ENCODE assay signal across 8 mouse cellular contexts in genomic region chr4:82532443-82533191, GRCm38 (mm10).
DNase-seq lines count a peak whose midpoint lies in the region; ATAC-seq and TF ChIP-seq lines count a peak whose summit lies in the region.

No protein-coding gene starts in this region.

- H3K27ac ChIP-seq in lung, embryonic 15.5 days = peak overlapping the region; percentile 95
- H3K27ac ChIP-seq in embryonic facial prominence, embryonic 11.5 days (replicated peaks; ENCODE audit: low read depth, low read length) = no peak overlapping the region
- peak overlapping the region; percentile 87 for H3K27ac ChIP-seq in hindbrain, embryonic 13.5 days
- H3K27ac ChIP-seq in midbrain, embryonic 11.5 days (ENCODE audit: low read depth, low read length) = peak overlapping the region; percentile 22

- peaks cover 47% of the 10 kb centered on the region for H3K4me1 ChIP-seq in lung, embryonic 15.5 days
- peaks cover 4% of the 10 kb centered on the region for H3K4me1 ChIP-seq in lung, adult 2 months (ENCODE audit: control insufficient read depth, insufficient read depth, low read length)
- peaks cover 10% of the 10 kb centered on the region for H3K4me1 ChIP-seq in embryonic facial prominence, embryonic 11.5 days (ENCODE audit: control insufficient read depth, insufficient read depth, low read length)
- H3K4me1 ChIP-seq in hindbrain, embryonic 13.5 days (replicated peaks) = peaks cover 57% of the 10 kb centered on the region
- peaks cover 24% of the 10 kb centered on the region for H3K4me1 ChIP-seq in midbrain, embryonic 11.5 days (ENCODE audit: control insufficient read depth, insufficient read depth, low read length)

- no peaks in the 10 kb centered on the region for H3K36me3 ChIP-seq in lung, embryonic 15.5 days
- no peaks in the 10 kb centered on the region for H3K36me3 ChIP-seq in embryonic facial prominence, embryonic 11.5 days (replicated peaks; ENCODE audit: control insufficient read depth, insufficient read depth, low read depth, low read length)
- H3K36me3 ChIP-seq in hindbrain, embryonic 13.5 days = no peaks in the 10 kb centered on the region
- H3K36me3 ChIP-seq in midbrain, embryonic 11.5 days (ENCODE audit: control insufficient read depth, insufficient read depth, low read length) = no peaks in the 10 kb centered on the region

- intact Hi-C loops in left cerebral cortex, postnatal 25 days (cut with DNase I) = no loop called here

- no peak for TF ChIP-seq CTCF in lung, adult 2 months (IDR thresholded peaks at IDR 0.05; ENCODE audit: insufficient read depth, low read length)

- H3K9ac ChIP-seq in lung, embryonic 15.5 days = peak overlapping the region; percentile 33; the same call in 1 of the 2 replicates
- peak overlapping the region; percentile 14; the same call in 1 of the 2 replicates for H3K9ac ChIP-seq in embryonic facial prominence, embryonic 11.5 days (replicated peaks; ENCODE audit: low read length)
- peak overlapping the region; percentile 55 for H3K9ac ChIP-seq in hindbrain, embryonic 13.5 days
- peak overlapping the region; percentile 30 for H3K9ac ChIP-seq in midbrain, embryonic 11.5 days (ENCODE audit: low read length)

- DNase-seq in lung, adult 2 months = no peak
- no peak for DNase-seq in embryonic facial prominence, embryonic 11.5 days (ENCODE audit: low spot score)
- peak; percentile 89 for DNase-seq in midbrain, embryonic 11.5 days (ENCODE audit: low spot score, missing footprints)
- no peak for DNase-seq in urinary bladder, adult 18-20 months (ENCODE audit: low spot score in 2 of 2)
- no peak for DNase-seq in left cerebral cortex, postnatal 25 days (ENCODE audit: low spot score in 2 of 2)

- no peak for TF ChIP-seq POLR2A in lung, adult 2 months (IDR thresholded peaks at IDR 0.05; ENCODE audit: borderline replicate concordance, extremely low read depth, low read depth, low read length)

- H3K27me3 ChIP-seq in lung, embryonic 15.5 days = no peaks in the 10 kb centered on the region
- H3K27me3 ChIP-seq in embryonic facial prominence, embryonic 11.5 days (ENCODE audit: control insufficient read depth, insufficient read depth, low read length) = peaks cover 8% of the 10 kb centered on the region; the same call in 1 of the 2 replicates
- H3K27me3 ChIP-seq in hindbrain, embryonic 13.5 days = peaks cover 38% of the 10 kb centered on the region
- H3K27me3 ChIP-seq in midbrain, embryonic 11.5 days (ENCODE audit: control insufficient read depth, insufficient read depth, low read length) = peaks cover 31% of the 10 kb centered on the region

- peak; percentile 23; the same call in 1 of the 2 replicates for ATAC-seq in lung, embryonic 15.5 days (ENCODE audit: borderline replicate concordance, extremely low read depth, low FRiP score, low TSS enrichment)
- ATAC-seq in embryonic facial prominence, embryonic 11.5 days (replicated peaks; ENCODE audit: insufficient number of reproducible peaks, low FRiP score, low TSS enrichment, low read depth) = 0 out of 2 replicates have a peak, but pooled peaks have one; percentile 39
- peak; percentile 83 for ATAC-seq in hindbrain, embryonic 13.5 days (ENCODE audit: low FRiP score)
- peak; percentile 63 for ATAC-seq in midbrain, embryonic 11.5 days (ENCODE audit: low FRiP score)
- no peak for ATAC-seq in monocyte, adult 5-6 weeks (replicated peaks; ENCODE audit: insufficient number of reproducible peaks, low FRiP score, low TSS enrichment, poor library complexity, severe bottlenecking)

- peak overlapping the region; percentile 39 for H3K4me2 ChIP-seq in lung, embryonic 15.5 days
- no peak overlapping the region for H3K4me2 ChIP-seq in embryonic facial prominence, embryonic 11.5 days (ENCODE audit: low read depth, low read length)
- H3K4me2 ChIP-seq in hindbrain, embryonic 13.5 days = peak overlapping the region; percentile 34
- peak overlapping the region; percentile 17; the same call in 1 of the 2 replicates for H3K4me2 ChIP-seq in midbrain, embryonic 11.5 days

- no peaks in the 10 kb centered on the region for H3K9me3 ChIP-seq in lung, embryonic 15.5 days
- H3K9me3 ChIP-seq in embryonic facial prominence, embryonic 11.5 days (replicated peaks; ENCODE audit: control insufficient read depth, low read length) = no peaks in the 10 kb centered on the region
- no peaks in the 10 kb centered on the region for H3K9me3 ChIP-seq in hindbrain, embryonic 13.5 days
- H3K9me3 ChIP-seq in midbrain, embryonic 11.5 days (ENCODE audit: control insufficient read depth, low read length) = no peaks in the 10 kb centered on the region

- peak overlapping the region; percentile 14; the same call in 1 of the 2 replicates for H3K4me3 ChIP-seq in lung, embryonic 15.5 days
- no peak overlapping the region for H3K4me3 ChIP-seq in lung, adult 2 months (replicated peaks; ENCODE audit: extremely low read depth, low read depth, low read length)
- no peak overlapping the region for H3K4me3 ChIP-seq in embryonic facial prominence, embryonic 11.5 days (ENCODE audit: low read depth, low read length)
- no peak overlapping the region for H3K4me3 ChIP-seq in hindbrain, embryonic 13.5 days
- H3K4me3 ChIP-seq in midbrain, embryonic 11.5 days (ENCODE audit: low read depth, low read length) = no peak overlapping the region

- 8% methylated on average over 11 of the region's 11 CpGs for WGBS in lung, embryonic 15.5 days
- 28% methylated on average over 11 of the region's 11 CpGs for WGBS in lung, adult 2 months
- WGBS in embryonic facial prominence, embryonic 11.5 days = 13% methylated on average over 11 of the region's 11 CpGs
- 3% methylated on average over 11 of the region's 11 CpGs for WGBS in hindbrain, embryonic 13.5 days
- WGBS in midbrain, embryonic 11.5 days = 8% methylated on average over 11 of the region's 11 CpGs
